9 mouse cellular contexts compared by ENCODE assay signal in the genomic region with DNA sequence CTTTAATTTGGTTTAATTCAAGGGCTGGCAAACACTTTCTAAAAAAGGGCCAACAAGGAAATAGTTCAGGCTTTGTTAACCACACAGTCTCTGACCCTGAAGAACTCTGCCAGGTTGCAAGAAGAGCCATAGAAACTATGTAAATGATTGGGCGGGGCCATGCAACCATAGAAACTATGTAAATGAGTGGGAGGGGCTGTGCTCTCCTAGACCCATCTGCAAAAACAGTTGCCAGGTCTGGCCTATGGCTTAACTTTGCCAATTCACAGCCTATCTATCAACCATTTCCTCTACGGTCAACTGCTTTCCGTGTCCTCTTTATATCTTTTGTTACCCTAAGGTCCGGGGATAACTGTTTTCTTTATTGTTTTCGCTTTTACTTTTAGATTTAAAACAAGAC. TPM values are rescaled to one million over a fixed set of nuclear protein-coding genes. Genes with fewer than 3 reads are reported as not detected.
DNase-seq lines count a peak whose midpoint lies in the region; ATAC-seq and TF ChIP-seq lines count a peak whose summit lies in the region.
"Had no signal": no experiment of that assay in that cellular context is flagged by ENCODE, and none has a peak within 500 bp of the region (broad histone marks: within the 10 kb centered on the region; RNA-seq: fewer than 3 reads in every experiment).

No protein-coding gene starts in this region.

- WGBS in lung, embryonic 16.5 days = 61% methylated on average over 5 of the region's 5 CpGs

- peak; percentile 97 for DNase-seq in 416B (ENCODE audit: low read depth)
- peak; percentile 69 to 81 for DNase-seq in B cell, adult 2 months
- peak; percentile 84 for DNase-seq in gonadal fat pad, adult 2 months (ENCODE audit: low read depth)
- no peak for DNase-seq in layer of hippocampus, adult 2 months (ENCODE audit: low spot score in 2 of 2)
- no peak for DNase-seq in c-Kit-positive CD71-positive TER-119-positive erythroid progenitor cells, embryonic 14.5 days (ENCODE audit: low spot score)
- DNase-seq in adrenal gland, adult 18-20 months (ENCODE audit: low spot score in 2 of 2) = no peak
- DNase-seq: kidney, postnatal 10 days; thymus, postnatal 36 days had no signal

- peaks cover 24% of the 10 kb centered on the region for H3K4me1 ChIP-seq in lung, embryonic 16.5 days (replicated peaks; ENCODE audit: control insufficient read depth, insufficient read depth, low read length)

- ATAC-seq in lung, embryonic 16.5 days (ENCODE audit: low read depth) = no peak

- H3K4me2 ChIP-seq in lung, embryonic 16.5 days (ENCODE audit: low read depth, low read length) = no peak overlapping the region

- H3K4me3 ChIP-seq in lung, embryonic 16.5 days (ENCODE audit: low read length) = no peak overlapping the region
- no peak overlapping the region for H3K4me3 ChIP-seq in layer of hippocampus, adult 2 months

- no peaks in the 10 kb centered on the region for H3K9me3 ChIP-seq in lung, embryonic 16.5 days (ENCODE audit: control insufficient read depth, low read length)

- H3K36me3 ChIP-seq in lung, embryonic 16.5 days (ENCODE audit: control insufficient read depth, insufficient read depth, low read length) = no peaks in the 10 kb centered on the region

- H3K27ac ChIP-seq in lung, embryonic 16.5 days (ENCODE audit: low read length) = peak overlapping the region; percentile 20; the same call in 1 of the 2 replicates
- no peak overlapping the region for H3K27ac ChIP-seq in layer of hippocampus, adult 2 months

- no peak overlapping the region for H3K9ac ChIP-seq in lung, embryonic 16.5 days (ENCODE audit: low read length)

- TF ChIP-seq CTCF in layer of hippocampus, adult 2 months (conservative IDR thresholded peaks at IDR 0.05) = no peak

- H3K27me3 ChIP-seq in lung, embryonic 16.5 days (ENCODE audit: control insufficient read depth, insufficient read depth, low read depth, low read length) = no peaks in the 10 kb centered on the region

RNA-seq across cellular contexts. Expression of gene Rassf3, which starts 25.0 kb away (rescaled TPM):
- polyA plus RNA-seq in gonadal fat pad, adult 2 months (2012; rRNA removed) = 33.3 and 37.5 TPM in 2 replicates
- polyA plus RNA-seq in lung, embryonic 16.5 days (2015; fragmentation: Nextera tagmentation; extraction: Ambion mirVana) = 19.7 and 20.7 TPM in 2 replicates
- total RNA-seq in layer of hippocampus, adult 2 months (2021) = 1 to 10 TPM; 8.8 to 9.3 TPM
- 10 to 100 TPM; 39.2 to 44.8 TPM for total RNA-seq in adrenal gland, adult 18-20 months (2021)

Comparison
In these comparisons a context has a peak if more than half of its experiments do, and no peak if none do; other contexts are left out.
1. DNase-seq: peak in 416B (single experiment), B cell, adult 2 months (2 of 2) and gonadal fat pad, adult 2 months (single experiment); none in layer of hippocampus, adult 2 months (0 of 2), c-Kit-positive CD71-positive TER-119-positive erythroid progenitor cells, embryonic 14.5 days (single experiment) and adrenal gland, adult 18-20 months (0 of 2).